Mouse (Mus musculus): ENCODE measurements around the gene Tmed10.

The Tmed10 gene

GRCm38 (mm10) chr12:85337567-85338311, 36.9 kb downstream of the Tmed10 start:
- no peak for DNase-seq (ENCODE audit: low spot score in 2 of 2)

DNA sequence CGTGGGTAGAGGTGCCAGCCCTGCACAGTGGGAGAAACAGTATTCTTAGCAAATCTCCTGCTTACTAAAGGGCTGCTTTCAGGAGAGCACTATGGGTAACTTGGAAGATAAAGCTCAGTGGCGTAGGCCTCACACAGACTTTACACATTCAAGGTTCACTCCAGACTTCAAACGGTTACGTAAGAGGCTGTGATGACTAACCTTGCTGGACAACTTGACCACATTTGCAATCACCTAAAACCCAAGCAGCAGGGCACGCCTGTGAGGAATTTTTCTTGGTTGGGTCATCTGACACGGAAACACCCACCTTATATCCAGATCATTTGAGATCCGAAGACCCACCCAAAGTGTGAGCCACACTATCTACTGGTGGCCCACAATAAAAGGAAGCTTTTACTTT, 44.5 kb downstream of the Tmed10 start:
- no peak for DNase-seq (ENCODE audit: low spot score in 2 of 2)

- DNase-seq (ENCODE audit: low spot score in 2 of 2): no peak
Observed at GRCm38 (mm10) chr12:85308651-85309050, 66.0 kb downstream of the Tmed10 start.

DNA sequence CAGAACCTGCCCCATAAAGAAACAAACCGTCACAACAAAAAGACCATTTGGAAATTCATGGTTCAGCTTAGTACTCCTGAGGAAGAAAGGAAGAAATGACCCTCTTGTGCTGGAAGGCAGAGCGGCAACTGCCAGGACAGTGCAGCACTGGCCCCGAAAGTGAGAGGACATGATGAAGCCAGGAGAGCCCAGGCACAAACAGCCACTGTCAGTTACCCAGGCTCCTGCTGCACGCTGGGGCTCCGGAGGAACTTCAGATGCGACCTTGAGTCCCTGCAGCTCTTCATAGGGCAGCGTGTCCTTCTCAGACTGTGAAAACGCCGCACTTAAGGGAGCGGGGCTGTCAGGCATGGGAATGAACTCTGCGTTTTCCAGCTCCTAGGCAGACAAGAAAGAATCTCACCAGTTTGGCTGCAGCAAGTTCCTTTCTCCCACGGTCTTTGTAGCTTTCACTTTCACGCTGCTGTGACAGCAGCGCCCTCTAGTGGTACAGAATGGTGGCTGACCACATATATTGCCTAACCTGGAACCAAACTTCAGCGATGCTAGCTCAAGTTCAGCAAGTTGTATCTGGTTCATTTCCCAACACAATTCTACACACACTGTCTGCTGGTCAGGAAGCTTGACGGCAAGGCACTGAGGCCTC, 69.3 kb downstream of the Tmed10 start:
- peak; percentile 79 to 80 for DNase-seq (ENCODE audit: low spot score in 2 of 2)

- no peak for DNase-seq (ENCODE audit: low spot score in 2 of 2)
Observed at GRCm38 (mm10) chr12:85304725-85305124, 69.9 kb downstream of the Tmed10 start.

GRCm38 (mm10) chr12:85303256-85303655, 71.4 kb downstream of the Tmed10 start:
- no peak for DNase-seq (ENCODE audit: low spot score in 2 of 2)

DNA sequence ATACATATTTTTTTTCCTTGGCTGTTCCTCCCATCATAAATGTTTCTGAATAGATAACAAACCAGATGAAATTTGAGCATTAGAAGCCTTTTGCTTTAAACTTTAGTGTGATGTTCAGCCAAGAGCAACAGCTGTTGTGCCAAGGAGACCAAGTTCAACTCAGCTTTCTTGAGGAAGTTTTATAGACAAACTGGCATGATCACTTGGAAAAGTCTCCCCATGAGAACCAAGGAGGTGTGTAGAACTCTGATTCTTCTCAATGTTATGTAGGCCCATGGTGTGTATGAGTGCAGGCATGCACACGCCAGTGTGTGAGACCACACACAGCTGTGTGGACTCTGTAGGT, 75.8 kb downstream of the Tmed10 start:
- no peak for DNase-seq (ENCODE audit: low spot score in 2 of 2)

- no peak for DNase-seq (ENCODE audit: low spot score in 2 of 2)
Observed at GRCm38 (mm10) chr12:85298127-85298834, 76.4 kb downstream of the Tmed10 start.

DNA sequence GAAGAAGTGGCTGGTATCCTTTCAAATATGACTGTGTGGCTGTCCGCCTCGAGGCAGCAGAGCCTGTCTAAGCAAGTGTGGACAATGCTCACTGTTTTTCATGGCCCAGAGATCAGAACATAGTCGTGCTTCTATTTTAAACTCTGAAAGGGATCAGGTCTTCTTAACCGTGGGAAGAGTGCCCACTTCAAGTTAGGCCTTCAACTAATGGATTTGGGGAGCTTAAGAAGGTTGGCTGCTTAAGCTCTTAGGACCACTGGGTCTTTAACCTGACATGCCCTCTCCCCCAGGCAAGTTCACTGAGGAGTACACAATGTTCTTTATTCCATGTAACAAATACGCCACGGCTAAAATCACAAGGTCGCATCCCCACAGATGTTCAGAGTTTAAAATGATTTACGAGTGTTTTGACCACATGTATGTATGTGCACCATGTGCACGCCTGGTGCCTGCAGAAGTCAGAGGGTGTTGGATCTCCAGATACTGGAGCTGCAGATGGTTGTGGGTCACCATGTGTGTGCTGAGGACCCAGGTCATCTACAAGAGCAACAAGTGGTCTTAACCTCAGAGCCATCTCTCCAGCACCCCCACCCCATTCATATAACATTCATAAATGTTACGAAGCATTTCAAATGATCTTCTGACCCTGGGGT, 77.2 kb downstream of the Tmed10 start:
- no peak for DNase-seq (ENCODE audit: low spot score in 2 of 2)

- DNase-seq (ENCODE audit: low spot score in 2 of 2): no peak
Observed at GRCm38 (mm10) chr12:85296915-85297314, 77.7 kb downstream of the Tmed10 start.

GRCm38 (mm10) chr12:85295506-85295905, 79.1 kb downstream of the Tmed10 start:
- no peak for DNase-seq (ENCODE audit: low spot score in 2 of 2)

- no peak for DNase-seq (ENCODE audit: low spot score in 2 of 2)
Observed at GRCm38 (mm10) chr12:85292906-85293305, 81.7 kb downstream of the Tmed10 start.

- no peak for DNase-seq (ENCODE audit: low spot score in 2 of 2)
Observed at GRCm38 (mm10) chr12:85292288-85292687, 82.4 kb downstream of the Tmed10 start.

DNA sequence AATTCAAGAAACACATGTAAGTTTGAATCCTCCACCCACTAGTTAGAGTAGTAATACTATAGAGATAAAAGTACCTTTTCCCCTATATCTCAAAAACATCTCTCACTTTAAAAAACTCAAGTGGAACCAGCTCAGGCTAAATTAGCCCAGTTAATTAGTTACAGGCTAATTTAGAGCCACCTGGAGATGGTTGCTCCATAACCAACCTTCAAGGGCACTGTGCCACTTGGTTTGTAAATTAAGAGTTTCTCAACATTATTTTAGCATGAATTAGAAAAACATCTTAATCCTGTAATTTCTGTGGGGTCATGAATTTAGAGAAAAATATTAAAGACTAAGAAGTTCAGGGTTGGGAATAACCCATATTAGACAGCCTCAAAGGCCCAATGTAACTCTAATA, 83.1 kb downstream of the Tmed10 start:
- no peak for DNase-seq (ENCODE audit: low spot score in 2 of 2)

- DNase-seq (ENCODE audit: low spot score in 2 of 2): no peak
Observed at GRCm38 (mm10) chr12:85290633-85291032, 84.0 kb downstream of the Tmed10 start.

Measured in right cerebral cortex, postnatal 36 days (tissue).